Mouse (Mus musculus) embryonic stem cell, embryonic (primary cell): ENCODE measurements around the gene Nog.

Experiments used
- CTCF ChIA-PET, 4 experiments: fragments of 300-600 bp in 2 of 4; fragments of 350-600 bp in 2 of 4; sonication (Branson Sonifier 250); formaldehyde crosslinking; loops; one replicate each; lab custom pipeline; 2022; ENCODE audit warnings: inconsistent platforms in 2 of 4; lab: Charles Lee
- POLR2A ChIA-PET, 4 experiments: fragments of 300-600 bp in 2 of 4; fragments of 350-600 bp in 2 of 4; sonication (Branson Sonifier 250); formaldehyde crosslinking; loops; one replicate each; lab custom pipeline; 2022; ENCODE audit warnings: antibody characterized with exemption in 4 of 4, inconsistent platforms in 1 of 4; lab: Charles Lee

Nog gene

GRCm38 (mm10) chr11:89299116-89299783 lies 2.9 kb downstream of the Nog start:
- POLR2A ChIA-PET: interaction anchor here in 2 of 4 experiments (0.6 to 1.1 kb wide), 5 partner anchors 116 to 1102 kb away, joined by 3 to 5 read pairs (median 4); no protein-coding TSS in a partner anchor
- CTCF ChIA-PET: interaction anchor here in 1 of 4 experiments (0.6 kb wide), 1 partner anchor 134 kb away, joined by 5 read pairs; no protein-coding TSS in a partner anchor

- CTCF ChIA-PET: interaction anchor here in 3 of 4 experiments (0.6 to 1.9 kb wide), 6 partner anchors 105 to 193 kb away, joined by 3 to 9 read pairs (median 3); no protein-coding TSS in a partner anchor
- POLR2A ChIA-PET: interaction anchor here in 3 of 4 experiments (0.6 to 1.1 kb wide), 4 partner anchors 123 to 1102 kb away, joined by 3 to 5 read pairs (median 3); no protein-coding TSS in a partner anchor
These were observed 3.7 kb downstream of the Nog start for GRCm38 (mm10) chr11:89298285-89299010.

- POLR2A ChIA-PET: interaction anchor here in 2 of 4 experiments (0.7 kb wide), 2 partner anchors 105 to 403 kb away, joined by 3 read pairs; no protein-coding TSS in a partner anchor
These were observed 4.6 kb downstream of the Nog start for GRCm38 (mm10) chr11:89297521-89297920.

GRCm38 (mm10) chr11:89269809-89270361 lies 32.2 kb downstream of the Nog start:
- POLR2A ChIA-PET: interaction anchor here in 1 of 4 experiments (0.5 kb wide), 1 partner anchor 108 kb away, joined by 4 read pairs; no protein-coding TSS in a partner anchor

More at GRCm38 (mm10) chr11:89297521-89297920, 4.6 kb downstream of the Nog start:
- CTCF ChIA-PET: interaction anchor here (0.5 to 1.9 kb wide), 9 partner anchors 24 to 680 kb away, joined by 3 to 12 read pairs (median 3); no protein-coding TSS in a partner anchor

GRCm38 (mm10) chr11:89267520-89267919 lies 34.6 kb downstream of the Nog start:
- CTCF ChIA-PET: interaction anchor here in 1 of 4 experiments (1.5 kb wide), 1 partner anchor 102 kb away, joined by 3 read pairs; no protein-coding TSS in a partner anchor
- POLR2A ChIA-PET: no interaction called here

More at GRCm38 (mm10) chr11:89269809-89270361, 32.2 kb downstream of the Nog start:
- CTCF ChIA-PET: interaction anchor here in 2 of 4 experiments (0.6 to 0.8 kb wide), 2 partner anchors 26 to 92 kb away, joined by 3 read pairs; no protein-coding TSS in a partner anchor

- POLR2A ChIA-PET: no interaction called here
- CTCF ChIA-PET: interaction anchor here in 1 of 4 experiments (0.6 kb wide), 1 partner anchor 455 kb away, joined by 3 read pairs; no protein-coding TSS in a partner anchor
These were observed 37.1 kb downstream of the Nog start for GRCm38 (mm10) chr11:89265080-89265479.

- POLR2A ChIA-PET: no interaction called here
- CTCF ChIA-PET: interaction anchor here in 1 of 4 experiments (0.6 kb wide), 1 partner anchor 70 kb away, joined by 3 read pairs; no protein-coding TSS in a partner anchor
These were observed 42.7 kb downstream of the Nog start for GRCm38 (mm10) chr11:89259338-89259915.

GRCm38 (mm10) chr11:89257893-89258292 lies 44.2 kb downstream of the Nog start:
- CTCF ChIA-PET: no interaction called here
- POLR2A ChIA-PET: no interaction called here

GRCm38 (mm10) chr11:89253973-89254372 lies 48.2 kb downstream of the Nog start:
- POLR2A ChIA-PET: interaction anchor here in 2 of 4 experiments (0.6 to 1.0 kb wide), 2 partner anchors 12 to 26 kb away, joined by 3 to 4 read pairs; no protein-coding TSS in a partner anchor

More at GRCm38 (mm10) chr11:89253973-89254372, 48.2 kb downstream of the Nog start:
- CTCF ChIA-PET: interaction anchor here in 2 of 4 experiments (1.1 to 1.9 kb wide), 2 partner anchors 10 kb away, joined by 3 to 5 read pairs; no protein-coding TSS in a partner anchor
